Mouse (Mus musculus) CD4-positive, CD25-positive, alpha-beta regulatory T cell, adult 2 months (primary cell): Measurements from ENCODE around the gene Gns.

Experiments
- DNase-seq: peaks from one replicate; pipeline ENCODE4 v3.0.0-alpha.2; 2012; ENCODE audit warnings: low read depth, low spot score

Gns gene

GRCm38 (mm10) chr10:121365781-121366272, 937 bp downstream of the Gns start:
- no peak for DNase-seq

DNA sequence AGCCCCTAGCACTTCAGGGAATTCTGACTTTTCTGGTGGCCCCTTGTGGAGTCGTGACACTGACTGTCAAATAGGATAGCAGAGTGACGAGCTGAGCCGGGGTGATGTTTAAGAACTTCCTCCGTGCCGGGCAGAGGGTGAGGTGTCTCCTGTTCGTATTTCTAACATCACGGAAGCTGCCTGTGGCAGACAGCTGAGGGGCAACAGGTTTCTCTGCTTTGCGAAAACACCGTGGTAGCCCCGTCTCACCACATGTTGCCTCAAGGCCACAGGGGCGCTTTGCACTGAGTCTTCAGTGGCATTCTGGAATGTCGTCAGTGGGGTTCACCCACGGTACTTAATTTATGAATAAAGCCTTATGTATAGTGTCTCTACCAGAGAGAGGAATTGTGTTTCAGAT, 2.4 kb downstream of the Gns start:
- no peak for DNase-seq

DNA sequence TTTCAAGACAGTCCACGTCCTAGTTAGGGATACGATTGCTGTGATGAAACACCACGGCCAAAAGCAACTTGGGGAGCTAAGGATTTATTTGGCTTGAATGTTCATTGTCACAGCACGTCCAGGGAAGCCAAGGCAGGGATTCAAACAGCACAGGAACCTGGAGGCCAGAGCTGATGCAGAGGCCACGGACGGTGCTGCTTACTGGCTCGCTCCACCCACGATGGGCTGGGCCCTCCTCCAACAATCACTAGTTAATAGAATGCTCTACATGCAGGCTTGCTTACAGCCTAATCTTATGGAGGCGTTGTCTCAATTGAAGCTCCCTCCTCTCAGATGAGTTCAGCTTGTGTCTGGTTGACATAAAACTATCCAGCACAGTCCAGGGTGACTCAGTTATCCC, 2.9 kb downstream of the Gns start:
- no peak for DNase-seq

DNA sequence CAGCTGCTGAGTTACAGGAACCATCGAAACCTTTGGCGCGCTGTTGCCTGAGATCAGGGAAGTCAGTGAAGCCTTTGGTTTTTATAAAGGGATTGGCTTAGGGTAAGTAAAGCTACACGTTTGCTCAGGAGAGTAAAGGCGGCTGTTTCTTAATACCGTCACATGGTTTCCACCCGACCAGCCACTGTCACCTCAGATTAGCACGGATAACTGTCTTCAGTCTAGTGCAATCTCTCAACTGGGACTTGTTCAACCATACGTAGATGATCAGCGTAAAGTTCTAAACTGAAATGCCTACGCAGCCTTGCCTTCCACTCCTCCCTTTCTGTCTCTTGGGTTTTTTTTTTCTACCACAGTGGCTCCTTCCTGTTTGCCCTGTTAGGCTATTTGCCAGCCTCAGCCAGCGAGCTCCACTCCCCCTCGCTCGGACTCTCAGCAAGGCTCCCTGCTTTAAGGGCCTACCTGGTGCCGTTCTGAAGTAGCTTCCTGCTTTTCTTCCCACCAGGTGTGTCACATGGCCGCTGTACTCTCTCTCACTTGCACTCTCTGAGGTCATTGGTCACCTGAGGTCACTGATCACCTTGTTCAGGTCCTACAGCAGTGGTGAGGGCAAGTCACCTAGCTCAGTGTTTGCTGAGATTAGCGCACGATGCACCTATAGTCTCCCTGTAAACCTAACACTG, 4.0 kb downstream of the Gns start:
- DNase-seq, result no peak

- peak; percentile 25 for DNase-seq
These were observed 5.9 kb downstream of the Gns start for GRCm38 (mm10) chr10:121370777-121371176.

DNA sequence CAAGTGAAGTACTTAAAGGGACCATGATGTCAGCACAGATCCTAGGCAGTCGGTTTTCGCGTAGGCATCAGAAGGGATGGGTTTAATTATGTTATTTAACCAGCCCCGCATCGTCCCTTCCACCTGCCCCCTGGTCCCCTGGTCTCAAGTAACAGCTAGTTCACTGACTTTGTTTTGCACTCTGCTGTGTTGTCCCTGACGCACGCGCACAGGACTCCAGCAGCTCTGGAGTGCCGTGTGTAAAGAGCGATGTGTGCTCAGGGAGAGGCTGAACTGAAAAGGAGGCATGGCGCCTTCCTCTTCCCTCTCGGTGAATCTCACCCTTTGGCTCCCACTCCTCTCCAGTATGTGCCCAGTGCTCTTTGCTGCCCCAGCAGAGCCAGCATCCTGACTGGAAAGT, 9.1 kb downstream of the Gns start:
- no peak for DNase-seq

- no peak for DNase-seq
These were observed 10.1 kb downstream of the Gns start for GRCm38 (mm10) chr10:121374693-121375620.

DNA sequence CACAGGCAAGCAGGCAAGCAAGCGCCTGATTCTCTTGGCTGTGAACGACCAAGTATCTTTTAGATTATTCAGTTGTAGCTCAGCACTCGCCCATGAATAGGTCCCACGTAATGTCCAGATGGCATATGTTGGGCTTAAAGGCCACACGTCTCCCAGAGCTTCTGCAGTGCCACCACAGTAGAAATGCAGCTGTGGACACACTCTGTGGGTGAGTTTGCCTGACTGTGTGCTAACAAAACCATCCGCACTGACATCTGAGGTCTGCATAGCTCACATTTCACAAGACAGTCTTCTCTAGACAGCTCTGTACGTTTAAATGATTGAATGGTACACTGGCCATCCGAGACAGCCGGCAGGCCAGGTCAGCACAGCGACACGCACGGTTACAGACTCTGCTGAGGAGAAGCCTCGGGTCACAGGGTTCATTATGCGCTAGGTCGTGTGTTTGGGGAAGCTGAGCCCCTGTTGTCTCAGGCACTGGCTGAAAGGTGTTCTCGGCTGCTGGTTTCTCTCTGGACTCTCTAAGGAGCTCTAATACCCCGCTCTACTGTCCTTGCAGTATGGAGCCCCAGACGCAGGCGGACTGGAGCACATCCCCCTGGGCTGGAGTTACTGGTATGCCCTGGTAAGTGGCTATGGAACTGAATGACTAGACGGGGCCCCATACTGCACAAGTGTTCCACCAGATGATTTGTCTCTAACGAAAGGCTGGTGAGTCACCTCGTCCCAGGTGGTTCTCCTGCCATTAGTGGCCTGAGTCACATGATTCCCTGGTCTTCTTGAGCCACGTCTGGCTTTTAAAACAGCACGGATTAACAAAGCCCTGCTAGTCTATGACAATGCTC, 11.0 kb downstream of the Gns start:
- no peak for DNase-seq

DNA sequence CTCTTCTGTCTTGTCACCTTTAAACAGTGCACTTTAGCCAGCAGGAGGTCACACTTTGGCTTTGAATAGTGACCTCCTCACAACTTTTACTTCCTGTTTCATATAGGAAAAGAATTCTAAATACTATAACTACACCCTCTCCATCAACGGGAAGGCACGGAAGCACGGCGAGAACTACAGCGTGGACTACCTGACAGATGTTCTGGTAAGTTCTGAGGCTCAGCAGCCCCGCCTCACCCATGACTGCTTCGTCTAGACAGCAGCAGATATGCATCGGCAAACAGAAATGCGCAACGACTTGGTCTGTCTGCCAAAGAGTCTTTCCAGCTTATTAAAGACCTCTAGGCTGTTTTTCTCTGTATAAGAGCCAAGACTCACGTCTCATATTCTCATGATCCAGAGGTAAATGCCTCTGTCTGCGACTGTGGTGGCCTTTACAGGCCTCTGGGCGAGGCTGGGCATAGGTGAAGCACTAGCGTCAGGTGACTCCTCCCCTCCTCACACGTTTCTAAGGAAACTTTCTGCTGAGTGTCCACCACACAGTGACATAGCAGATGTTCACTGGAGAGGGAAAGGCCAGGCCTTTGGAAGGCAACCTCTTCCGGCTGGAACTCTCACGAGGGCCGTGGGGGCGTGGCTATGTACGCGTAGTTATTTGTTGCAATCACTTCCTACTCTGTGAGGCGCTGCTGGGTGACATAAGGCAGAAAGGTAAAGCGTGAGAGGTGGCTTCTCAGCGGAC, 11.8 kb downstream of the Gns start:
- DNase-seq, result no peak

- no peak for DNase-seq
These were observed 14.5 kb downstream of the Gns start for GRCm38 (mm10) chr10:121379387-121379786.

- no peak for DNase-seq
These were observed 16.4 kb downstream of the Gns start for GRCm38 (mm10) chr10:121381280-121381679.

DNA sequence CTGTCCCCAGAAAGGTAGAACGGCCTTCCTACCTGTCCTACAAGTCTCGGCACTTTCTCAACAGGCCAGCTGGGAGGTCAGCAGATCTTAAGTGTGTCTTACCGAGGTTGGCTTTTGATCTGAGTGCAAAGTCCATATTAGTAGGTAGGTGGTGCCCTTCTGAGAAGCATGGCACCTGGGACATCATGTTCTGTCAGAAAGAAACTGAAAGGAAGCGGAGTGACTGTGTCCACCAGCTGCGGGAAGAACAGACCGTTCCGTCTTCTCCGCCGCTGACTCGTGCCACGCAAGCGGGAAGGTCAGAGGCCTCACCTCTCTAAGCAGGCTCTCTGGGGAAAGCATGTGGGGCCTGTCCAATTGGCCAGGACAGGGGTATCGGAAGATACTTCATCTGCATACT, 19.8 kb downstream of the Gns start:
- no peak for DNase-seq

DNA sequence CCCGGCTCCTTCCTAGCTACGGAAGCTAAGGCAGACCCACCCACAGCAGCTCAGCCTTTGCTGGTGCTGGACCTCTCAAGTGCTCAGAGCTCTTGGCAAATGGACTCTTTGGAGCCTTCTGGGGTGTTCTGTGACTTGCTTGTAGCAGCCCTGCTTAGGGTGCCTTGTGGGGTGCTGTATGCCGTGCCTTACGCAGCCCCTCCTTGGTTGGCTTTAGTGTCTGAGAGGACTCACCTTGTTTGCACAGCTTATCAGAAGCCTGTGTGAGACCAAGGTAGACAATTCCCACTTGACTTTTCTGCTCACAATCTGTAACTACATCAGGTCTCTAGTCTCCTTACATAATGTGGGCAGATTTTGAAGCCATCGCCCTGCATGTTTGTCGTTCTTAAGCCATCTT, 20.8 kb downstream of the Gns start:
- DNase-seq, result no peak

- no peak for DNase-seq
These were observed 21.5 kb downstream of the Gns start for GRCm38 (mm10) chr10:121386347-121386746.

DNA sequence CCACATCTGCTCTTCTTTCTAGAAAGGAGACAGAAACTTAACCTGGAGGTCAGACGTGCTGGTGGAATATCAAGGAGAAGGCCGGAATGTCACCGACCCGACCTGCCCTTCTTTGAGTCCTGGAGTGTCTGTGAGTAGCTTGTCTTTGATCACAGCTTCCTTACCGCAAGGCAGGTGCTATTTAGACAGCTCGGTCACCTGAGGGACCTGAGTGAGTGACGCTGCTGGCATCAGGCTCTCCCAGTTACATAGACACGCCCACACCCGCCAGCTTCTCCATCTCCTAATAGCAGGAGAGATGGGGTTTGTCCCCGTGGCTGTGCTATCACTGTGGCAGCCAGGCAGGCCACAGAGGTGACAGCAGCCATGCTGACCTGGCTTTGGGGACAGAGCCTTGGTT, 25.7 kb downstream of the Gns start:
- no peak for DNase-seq

GRCm38 (mm10) chr10:121391901-121392300, 27.0 kb downstream of the Gns start:
- DNase-seq, result no peak

- DNase-seq, result no peak
These were observed 29.4 kb downstream of the Gns start for GRCm38 (mm10) chr10:121394270-121394669.

- no peak for DNase-seq
These were observed 30.0 kb downstream of the Gns start for GRCm38 (mm10) chr10:121394789-121395325.

DNA sequence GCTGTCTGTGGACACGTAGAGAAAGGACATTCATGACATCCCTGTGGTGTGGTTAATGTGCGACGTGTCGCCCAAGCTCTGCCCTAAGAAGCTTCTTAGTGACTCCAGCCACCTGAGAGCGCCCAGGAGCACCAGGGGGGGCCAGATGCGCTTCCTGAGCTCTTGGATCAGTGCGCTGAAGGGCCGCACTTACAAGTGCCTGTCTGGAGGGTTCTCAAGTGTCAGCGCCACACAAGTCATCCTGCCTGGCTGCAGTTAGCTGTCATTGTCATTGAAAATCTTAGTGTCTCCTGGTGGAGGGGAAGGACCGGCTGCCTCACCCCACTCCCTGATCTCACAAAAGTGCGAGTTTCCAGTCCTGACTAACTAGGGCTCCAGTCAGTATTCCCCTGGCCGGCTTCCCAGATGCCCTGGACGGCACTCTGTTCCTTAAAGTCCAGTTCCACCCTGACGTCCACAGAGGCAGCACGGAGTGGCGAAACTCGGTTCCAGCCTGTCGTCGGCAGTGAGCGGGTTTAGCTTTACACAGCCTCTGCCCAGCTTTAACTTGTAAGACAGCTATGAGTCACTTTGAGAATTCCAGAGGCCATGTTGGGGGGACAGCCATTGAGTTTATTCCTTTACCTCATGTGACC, 30.8 kb downstream of the Gns start:
- DNase-seq, result no peak

DNA sequence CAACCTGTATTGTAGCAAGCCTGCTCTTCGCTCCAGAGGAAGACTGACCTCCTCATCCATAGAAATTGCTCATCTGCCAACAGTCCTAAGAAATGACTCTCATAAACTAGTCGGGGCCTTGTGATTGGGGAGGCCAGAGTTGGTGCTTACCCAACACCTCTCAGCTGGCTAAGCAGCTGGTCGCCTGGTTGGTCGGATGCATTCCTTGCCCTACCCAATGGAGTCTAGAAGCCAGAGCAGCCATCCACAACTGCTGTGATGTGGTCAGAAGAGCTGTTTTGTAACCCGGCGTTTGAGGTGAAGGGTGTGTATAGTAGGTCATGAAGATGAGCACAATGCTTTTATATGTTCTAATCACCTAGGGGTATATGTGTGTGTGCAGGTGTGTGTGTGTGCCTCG, 33.7 kb downstream of the Gns start:
- no peak for DNase-seq
